Mouse (Mus musculus): Measurements from ENCODE around the gene Whrn. TPM values are rescaled to one million over a fixed set of nuclear protein-coding genes. Genes with fewer than 3 reads are reported as not detected.
A peak's percentile ranks its signal among the peaks of the same experiment; 100 is the strongest.

Gene Whrn
- total RNA-seq, 2 experiments from 2014 or later = 2.1 to 2.6 TPM

DNA sequence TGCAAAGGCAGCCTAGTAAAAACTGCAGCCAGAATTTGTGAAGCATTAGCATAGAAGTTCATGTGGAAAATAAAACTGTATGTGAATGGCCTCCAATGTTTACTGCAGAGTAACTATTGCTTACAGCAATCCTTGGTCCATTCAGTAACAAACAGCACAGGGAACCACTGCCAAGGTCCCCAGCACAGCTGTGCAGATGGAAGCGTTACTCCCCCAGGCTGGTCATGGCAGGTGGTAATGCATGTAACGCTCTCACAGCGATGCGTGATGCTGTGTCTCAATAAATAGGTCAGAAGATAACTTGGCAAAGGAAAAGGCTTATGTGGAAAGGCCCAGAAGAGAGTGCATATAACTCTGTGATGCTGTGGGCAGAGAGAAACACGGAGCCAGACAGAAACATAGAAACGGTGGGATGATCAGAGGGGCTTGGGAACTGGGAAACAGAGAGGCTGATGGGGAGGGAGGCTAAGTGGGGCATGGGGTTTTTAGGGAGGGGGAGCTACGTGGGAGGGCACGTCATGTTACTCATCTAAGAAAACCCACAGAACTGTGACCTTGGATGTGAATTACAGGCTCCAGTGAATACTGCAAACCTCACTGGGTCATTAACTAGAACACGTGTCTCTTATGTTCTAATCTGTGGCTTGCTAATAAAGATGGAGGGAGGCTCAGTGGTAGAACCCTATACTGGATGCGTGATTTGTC is 51.3 kb downstream of the Whrn start:
- DNase-seq = no peak

DNA sequence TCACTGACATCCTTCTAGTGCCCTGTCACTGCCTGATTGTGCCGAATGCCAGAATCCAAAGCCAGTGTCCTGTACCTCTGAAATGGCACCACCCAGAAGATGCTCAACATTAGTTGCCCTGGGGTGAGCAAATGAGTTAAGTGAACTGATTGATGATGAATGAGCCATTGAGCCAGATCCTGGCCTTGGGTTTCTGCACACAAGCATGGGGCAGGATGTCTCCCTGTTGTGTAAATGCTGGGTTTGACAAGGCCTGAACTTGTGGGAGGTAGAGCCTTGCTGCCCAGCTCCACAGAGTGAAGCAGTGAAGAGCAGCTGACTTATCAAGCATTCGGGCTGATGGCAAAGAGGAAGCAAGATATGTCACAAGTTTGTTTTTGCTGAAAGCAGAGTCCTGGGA is 52.7 kb downstream of the Whrn start:
- DNase-seq = no peak

DNA sequence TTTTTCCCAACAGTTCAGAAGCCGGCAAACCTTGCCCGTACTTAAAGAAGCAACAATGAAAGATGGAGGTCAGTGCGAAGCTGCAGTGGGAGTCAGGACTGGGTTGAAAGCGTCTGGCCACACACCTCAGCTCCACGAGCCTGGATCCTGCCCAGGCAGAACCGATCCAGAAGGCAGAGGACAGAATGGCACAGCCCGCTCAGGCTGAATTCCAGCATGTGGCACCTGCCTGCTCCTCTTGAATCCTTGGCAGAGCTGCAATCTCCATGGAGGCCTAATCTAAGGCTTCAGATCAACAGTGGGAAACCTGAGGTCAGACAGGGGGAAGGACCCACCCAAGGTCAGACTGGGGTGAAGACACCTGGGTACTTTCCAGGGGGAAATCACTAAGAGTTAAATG is 54.2 kb downstream of the Whrn start:
- no peak for DNase-seq

DNA sequence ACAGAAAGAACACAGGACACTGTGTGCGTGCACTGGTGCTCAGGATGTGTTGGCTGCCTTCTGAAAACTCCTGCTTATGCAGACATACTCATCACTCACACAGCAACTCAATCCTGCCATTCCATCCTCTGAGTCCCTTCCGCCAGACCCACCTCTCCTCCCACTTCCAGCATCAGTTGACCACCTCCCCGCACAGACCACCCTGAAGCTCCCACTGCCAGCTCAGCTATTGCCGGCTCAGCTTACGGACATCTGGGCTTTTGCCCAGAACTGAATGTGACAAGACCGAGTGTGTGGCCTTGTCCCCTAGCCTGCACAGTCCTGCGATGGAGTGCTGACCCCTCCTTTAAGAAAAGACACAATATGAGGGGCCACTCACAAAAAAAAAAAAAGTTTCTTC is 55.5 kb downstream of the Whrn start:
- DNase-seq = no peak

DNA sequence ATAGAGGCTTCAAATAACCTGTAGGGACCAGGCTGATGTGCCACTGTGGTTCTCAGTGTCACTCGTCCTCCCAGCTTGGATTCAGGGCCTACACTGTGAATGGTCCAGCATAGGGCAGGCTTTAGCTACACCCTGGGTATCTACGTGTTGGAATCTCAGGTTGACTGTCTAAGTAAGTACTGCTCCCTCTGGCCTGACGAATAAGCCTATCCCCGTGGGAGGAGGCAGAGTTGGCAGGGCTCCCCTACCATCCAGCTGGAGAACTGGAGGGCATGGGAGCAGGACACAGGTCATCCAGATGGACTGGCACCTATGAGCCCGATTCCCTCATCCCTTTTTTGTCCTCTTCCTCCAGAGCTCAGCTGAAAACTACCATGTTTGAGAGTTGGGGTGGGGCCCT is 57.8 kb downstream of the Whrn start:
- no peak for DNase-seq

DNA sequence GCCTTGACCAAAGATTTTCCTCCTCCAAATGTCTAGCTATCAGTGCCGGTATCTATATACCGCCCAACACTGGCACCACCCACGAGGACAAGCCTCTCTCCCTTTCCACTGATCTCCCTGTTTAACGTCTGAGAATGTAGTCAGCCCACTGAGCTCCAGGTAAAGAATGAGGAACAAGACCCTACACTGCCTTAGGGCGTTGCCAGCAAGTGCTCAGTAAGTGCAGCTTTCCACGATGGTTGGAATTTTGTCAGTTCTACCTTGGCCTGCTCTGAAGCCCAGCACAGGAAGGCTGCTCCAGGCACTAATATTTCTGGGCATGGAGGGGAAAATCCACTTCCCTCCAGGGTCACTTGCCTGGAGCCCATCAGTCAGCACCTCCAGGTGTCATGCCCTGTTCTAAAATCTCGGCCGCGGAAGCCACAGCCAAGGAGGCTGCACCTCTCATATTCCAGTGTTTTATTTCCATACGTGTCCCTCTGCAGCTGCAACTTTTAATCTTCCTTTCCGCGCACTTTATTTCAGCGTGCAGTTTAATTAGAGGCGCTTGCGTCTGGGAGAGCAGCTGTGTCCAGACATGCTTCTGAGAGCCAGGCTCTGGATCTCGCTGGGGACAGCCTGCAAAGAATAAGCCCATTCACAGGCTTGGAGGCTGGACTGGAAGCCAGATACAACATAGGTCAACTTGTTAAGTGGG is 58.5 kb downstream of the Whrn start:
- DNase-seq = no peak

DNA sequence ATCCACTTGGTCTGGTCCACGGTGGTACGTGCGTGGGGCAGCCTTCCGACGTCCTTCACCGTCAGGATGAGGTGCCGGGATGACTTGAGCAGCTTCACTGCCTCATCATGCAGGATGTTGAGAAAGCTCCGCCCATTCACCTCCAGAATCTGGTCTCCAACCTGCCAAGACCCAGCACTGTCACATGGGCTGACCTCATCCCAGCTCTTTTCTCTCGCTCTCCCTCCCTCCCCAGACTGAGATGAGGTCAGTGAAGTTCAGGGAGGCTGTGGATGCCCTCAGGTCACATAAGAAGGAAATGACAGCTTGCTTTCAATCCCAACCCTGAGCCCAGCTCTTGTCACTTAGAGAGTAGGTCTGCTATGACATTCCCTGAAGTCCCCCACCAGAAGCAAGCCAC is 60.4 kb downstream of the Whrn start:
- DNase-seq = no peak

DNA sequence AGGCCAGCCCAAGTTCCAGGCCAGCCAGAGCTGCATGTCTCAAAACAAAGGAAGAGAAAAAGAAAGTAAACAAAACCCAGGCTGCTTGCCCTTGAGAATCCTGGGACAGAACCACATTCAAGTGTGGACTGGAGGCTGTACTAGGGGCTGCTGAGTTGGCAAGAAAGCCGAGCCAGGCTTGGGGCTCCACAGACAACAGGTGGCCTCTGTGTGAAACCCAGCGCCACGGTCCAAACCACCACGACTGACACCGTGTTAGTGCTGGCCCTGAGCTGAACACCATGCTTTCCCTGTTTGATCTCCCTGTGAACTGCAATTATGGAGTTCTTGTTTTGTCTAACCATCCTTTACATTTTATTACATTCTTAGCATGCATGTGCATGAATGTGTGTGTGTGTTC is 64.7 kb downstream of the Whrn start:
- no peak for DNase-seq

DNA sequence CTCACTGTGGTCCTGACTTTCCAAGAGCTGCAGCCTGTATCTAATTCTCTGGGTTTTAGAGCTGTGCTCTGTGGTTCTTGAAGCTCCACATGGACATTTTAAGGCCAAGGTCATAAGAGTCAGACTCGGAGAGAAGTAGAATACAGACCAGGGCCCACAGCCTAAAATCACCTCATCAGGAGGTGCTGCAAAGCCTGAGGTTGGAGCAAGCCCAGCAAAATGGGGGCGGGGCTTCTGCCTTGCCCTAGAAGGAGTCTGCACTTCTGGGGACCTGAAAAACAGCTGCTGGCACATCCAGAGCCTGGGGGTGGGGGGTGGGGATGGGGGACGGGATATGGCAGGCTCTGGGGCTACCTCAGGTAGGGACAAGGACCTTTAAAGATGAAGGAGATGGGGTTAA is 65.4 kb downstream of the Whrn start:
- no peak for DNase-seq

DNA sequence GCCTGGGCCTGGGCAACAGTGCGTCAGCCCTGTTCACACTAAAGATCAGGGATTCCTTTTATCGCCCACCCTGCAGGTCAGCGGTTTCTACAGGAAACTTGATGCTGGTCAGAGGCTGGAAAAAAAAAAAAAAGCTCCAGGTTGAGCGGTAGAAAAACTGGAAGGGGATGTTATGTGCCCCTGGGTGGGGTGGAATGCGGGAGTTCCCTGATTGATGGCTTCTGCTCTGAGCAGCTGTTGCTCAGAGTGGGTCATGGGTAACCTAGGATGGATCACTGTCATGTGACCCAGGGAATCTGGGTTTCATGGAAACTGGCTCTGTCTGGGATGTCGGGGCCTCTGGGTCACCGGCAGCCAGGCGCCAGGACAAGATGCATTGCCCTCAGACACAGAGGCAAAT is 69.5 kb downstream of the Whrn start:
- no peak for DNase-seq

DNA sequence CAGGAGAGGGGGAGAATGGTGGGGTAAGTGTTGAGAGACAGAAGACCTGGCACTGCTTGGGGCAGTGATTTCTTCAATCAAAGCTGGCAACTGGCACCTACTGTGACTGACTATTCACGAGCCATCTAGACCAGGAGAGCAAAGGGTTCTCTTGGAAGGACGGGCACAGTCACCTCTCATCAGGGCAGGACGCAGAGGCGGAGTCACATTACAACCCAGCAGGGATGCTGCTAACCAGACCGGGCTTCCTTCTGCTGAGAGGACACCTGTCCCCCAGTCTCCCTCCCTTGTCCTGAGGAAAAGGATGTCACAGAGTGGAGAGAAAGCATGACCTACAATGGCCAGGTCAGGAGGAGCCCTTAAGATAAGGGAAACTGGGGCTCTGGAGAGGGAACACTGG is 72.0 kb downstream of the Whrn start:
- DNase-seq = no peak

DNA sequence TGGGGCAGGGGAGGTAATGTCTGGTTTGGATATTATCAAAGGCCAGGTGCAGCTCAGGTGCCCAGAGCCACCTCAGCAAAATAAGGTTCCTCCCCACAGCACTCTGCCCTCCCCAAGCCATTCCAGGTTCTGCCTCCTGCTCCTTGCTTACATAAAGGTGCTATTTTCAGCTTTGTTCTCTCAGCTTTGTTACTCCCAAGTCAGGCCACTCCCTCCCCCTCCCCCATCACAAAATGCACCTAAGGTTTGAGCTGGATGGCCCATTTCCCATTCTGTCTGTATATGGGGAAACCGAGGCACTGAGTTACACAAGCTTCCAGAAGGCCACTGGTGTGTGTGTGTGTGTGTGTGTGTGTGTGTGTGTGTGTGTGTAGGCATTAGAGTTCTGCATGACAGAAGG is 72.6 kb downstream of the Whrn start:
- no peak for DNase-seq

DNA sequence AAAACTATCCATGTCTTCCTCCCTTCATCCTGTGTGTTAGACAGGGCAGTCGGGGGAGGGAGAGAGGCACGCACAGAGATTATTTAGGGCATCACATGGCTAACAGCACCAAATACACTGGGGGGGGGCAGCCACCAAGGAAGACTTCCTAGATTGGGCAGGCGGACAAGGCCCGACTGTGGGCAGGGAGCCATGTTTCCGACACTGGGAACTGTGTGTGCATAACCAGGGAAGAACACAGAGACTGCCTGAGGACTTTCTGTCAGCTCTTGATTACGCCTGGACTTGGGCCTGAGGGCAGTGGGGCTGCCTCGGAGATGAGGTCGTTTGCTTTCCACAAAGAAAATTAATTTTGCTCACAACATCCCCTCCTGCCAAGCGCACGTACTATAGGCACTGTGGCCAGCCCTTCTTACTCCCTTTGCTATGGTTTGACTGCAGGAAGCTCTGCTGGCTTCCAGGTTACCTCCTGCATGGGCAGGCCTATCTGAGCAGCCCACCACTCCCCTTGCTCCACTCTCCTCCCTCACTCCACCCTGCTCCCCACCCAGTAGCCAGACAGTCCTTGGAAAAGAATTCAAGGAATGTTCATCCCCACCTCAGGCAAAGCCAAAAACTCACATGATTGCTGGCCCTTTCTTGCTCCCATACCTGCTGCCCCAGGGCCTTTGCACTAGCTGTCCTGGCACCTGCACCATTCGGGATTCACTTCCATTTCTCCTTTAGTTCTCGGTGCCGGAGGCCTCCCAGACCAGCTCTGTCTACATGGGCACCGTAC is 75.5 kb downstream of the Whrn start:
- DNase-seq = no peak

DNA sequence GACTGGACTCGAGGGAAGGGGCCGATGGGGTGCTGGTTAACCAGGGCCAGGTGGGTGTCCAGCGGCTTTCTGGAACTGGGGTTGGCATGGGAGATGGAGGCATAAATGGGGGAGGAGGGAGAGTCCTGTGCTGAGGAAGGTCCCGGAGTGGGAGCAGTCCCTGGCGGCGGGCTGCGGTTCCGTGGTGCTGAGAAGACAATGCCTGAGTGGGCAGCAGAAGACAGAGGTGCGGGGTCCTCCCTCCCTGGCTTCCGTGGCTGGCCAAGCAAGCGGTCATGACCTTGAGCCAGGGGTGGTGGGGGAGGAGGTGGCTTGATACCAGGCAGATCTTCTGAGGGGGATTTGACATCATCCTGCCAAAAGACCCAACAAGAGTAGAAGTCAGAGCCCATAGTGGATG is 77.5 kb downstream of the Whrn start:
- DNase-seq = no peak

DNA sequence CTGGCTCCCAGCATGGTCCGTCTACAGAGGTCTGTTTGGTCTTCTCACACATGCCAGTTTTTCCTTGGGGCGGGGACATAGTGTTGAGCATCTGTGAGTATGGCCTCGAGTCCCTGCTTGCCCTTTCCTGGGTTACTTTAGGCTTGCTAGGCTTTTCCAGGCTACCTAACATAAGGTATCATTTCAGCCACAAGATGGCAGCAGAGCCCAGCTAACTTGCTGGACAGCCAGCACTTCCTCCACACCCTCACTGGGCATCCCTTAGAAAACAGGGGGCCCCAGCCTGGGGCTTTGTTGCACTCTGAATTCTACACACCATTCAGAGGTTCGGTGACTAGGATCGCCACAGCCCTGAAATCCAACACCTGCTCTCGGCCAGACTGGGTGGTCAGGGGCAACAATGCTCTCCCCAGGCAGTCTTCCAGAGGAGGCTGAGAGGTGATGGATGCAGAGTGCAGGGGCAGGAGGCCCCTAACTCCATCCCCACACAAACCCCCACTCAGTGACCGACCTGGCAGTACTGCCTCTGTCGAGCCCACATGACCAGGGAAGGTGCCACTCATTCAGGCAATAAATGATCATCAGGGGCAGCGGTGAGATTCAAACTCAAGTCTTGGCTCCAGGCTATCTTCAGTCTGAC is 78.4 kb downstream of the Whrn start:
- DNase-seq = peak; percentile 44

DNA sequence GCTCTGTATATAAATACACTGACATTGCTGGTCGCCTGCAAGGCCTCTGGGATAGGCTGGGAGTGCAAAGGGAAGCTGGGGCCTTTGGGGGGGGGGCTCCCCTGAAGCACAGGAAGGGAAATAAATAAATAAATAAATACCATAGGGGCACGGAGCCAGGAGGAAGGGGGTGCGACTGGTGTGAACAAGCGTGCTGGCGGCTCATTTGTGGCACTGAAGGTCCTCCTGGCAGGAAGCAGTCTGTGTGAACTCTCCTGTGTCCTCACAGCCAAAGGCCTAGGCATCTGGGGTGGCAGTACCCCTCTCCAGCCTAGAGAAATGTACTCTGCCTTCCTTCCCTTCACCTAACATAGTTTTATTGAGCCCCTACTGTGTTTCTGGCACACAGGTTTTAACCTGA is 80.8 kb downstream of the Whrn start:
- no peak for DNase-seq

DNA sequence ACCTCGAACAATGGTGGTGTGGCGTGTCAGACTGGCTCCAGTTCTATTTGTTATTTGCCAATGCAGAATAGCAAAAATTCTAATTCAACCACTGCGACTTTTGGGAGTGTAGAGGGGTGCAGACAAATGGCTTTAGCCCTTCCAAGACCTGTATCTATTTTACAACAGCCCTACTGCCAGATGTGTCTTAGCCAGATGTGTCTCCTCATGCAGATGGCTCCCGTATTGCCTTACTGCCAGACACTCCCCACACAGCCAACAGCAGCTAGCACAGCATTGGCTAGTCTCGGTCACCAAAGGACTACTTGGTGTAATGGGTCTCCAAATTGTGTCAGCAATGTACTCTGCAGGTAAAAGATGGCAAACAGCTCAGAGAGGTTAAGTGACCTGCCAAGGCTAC is 84.6 kb downstream of the Whrn start:
- DNase-seq = no peak

DNA sequence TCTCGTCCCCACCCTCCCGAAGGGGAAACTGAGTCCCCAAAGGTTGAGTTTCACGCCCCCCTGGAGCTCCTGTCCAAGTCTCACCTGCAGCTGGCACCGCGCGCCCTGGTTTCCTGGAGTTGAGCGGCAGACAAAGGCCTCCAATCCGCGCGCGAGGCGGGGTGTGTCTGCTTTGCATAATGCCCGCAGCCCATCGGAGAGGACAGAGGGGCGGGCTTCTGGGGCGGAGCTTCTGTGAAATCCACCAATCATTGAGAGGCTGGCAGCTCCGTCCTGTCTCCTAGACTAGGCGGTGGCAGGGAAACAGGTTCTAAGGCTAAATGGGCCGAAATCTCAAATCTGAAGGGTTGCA is 85.2 kb downstream of the Whrn start:
- peak; percentile 94 for DNase-seq

DNA sequence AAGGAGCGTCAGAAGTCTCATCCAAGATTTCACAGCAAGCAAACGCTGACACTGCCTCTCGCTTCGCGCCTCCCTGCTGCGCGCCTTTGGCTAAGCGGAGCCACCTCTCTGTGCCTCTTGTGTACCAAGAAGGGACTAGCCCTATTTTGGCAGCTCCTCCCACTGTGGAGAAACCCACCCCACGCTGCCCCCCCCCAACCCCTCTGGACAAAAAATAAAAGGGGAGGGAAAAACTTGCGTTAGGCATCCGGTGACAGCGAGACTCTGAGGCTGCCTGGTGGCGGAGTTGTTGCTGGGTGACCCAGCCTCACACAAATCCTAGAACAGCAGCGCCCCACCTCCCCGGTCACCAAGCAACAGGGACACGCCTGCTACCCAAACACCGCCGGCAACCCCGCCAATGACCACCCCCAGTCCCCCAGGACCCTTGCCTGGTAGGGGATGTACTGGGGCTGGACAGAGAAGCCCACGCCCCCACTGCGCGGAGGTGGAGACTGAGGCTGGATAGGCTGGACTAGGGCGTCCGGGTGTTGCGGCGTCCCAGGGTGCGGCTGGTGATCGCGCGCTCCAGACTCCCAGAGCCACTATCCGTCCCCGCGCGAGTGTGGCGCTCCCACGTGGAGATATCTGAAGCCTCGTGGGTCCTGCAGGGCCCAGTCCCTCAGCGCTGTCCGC is 85.7 kb downstream of the Whrn start:
- DNase-seq = peak; percentile 83

DNA sequence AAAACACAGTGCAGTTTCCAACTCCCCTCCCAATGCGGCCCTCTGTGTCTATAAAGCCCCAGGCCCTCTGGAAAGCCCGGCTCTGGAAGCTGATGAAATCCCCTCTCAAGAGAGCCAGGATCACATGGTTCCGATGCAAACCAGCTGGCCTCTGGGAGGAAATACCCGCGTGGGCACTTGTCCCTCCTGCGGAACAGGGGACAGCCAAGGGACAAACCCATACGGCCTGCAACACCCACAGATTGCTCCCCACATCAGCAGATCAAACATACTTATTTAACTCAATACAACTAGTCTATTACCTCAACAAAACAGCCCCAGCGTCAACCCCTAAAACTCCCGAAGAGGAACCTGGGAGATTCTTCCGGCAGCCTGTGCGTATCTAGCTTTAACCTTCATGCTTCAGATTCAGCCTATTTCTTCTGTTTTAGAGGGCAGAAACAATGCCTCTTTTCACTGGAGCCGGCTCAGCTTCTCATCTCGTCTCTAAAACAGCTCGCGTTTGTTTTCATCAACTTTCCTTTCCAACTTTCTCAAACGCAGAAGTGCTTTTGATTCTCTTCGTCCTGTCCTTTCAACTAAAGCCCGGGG is 86.4 kb downstream of the Whrn start:
- DNase-seq = no peak

DNA sequence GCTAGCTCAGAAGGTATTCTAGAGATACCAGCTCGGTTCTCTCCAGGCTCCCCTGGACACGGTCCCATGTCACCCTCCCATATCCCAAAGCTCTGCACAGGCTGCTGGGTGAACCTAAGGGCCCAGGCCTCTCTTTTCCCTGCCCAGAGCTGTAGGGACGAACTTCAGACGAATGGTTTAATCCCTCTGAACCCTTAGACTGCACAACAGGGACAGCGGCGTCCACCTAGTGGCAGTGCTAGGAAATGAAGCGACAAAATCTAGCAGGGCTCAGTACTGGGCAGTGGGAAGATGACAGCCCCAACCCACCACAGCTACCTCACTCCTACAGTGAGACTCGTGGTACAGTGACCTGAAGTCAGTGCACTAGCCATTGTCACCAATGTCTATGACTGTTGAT is 87.1 kb downstream of the Whrn start:
- no peak for DNase-seq

DNA sequence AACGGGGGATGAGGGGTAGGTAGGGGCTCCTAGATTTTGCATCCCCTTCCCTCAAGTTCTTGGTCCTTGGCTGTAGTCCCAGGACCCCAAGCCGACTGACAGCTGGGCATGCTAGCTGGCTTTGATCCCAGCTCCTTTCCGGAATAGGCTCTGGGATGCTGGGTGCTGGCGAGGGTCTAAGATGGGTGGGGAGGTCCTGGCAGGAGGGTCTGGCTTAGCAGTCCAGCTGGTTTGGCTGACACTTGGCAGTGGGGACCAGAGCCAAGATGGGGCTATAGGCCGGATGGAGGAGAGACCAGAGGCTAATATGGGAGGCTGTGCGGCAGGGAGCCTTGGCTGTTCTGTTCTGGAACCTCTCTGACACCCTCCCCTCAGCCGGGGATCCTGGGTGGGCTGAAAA is 87.5 kb downstream of the Whrn start:
- no peak for DNase-seq

Data from gastrocnemius, postnatal 25 days (tissue).